Mouse (Mus musculus): ENCODE results near the gene Adam17. TPM values are rescaled to one million over a fixed set of nuclear protein-coding genes. Genes with fewer than 3 reads are reported as not detected.
"Not testable (repeated sequence)": the region's sequence is repeated elsewhere in the genome, so short reads cannot be mapped to it uniquely, and the experiment has no call there.

The Adam17 gene
- total and polyA plus RNA-seq, 3 experiments, result 20.4 to 43.1 (median 38.2) TPM

DNA sequence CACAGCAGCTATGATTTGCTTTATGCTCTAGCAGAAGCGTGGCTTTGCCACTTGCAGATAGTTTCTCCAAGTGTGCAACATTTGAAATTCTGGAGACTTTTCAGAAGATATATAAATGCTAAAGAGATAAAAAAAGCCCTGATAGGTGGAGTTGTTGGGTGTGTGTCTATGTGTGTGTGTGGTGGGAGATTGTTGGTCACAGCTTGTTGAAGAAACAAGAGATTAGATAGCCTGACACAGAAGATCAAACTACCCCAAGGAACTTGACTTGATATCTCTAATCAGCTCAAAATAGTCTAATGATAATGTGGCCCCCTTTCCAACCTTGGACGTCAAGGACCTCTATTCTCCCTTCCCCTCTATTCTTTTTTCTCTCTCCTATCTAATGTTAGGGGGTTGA lies 37.2 kb upstream of the Adam17 start:
- H3K27me3 ChIP-seq (ENCODE audit: insufficient read depth, low read length), result no peaks in the 10 kb centered on the region

DNA sequence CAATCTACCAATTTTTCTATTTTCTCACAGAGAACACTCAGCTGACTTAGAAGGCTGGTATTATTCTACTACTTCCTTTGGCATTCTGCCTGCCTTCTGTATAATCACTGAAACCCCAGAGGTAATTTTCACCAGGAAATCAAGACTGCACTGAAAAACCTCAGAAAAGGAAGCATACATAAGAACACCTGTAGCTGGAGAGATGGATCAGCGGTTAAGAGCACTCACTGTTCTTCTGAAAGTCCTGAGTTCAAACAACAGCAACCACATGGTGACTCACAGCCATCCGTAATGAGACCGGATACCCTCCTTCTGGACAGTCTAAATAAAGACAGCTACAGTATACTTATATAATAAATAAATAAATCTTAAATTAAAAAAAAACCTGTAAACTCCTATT lies 36.2 kb upstream of the Adam17 start:
- DNase-seq (ENCODE audit: low spot score) (no peak), ATAC-seq (ENCODE audit: extremely low read depth, insufficient number of reproducible peaks, low FRiP score, poor library complexity, severe bottlenecking) (no peak)
- Histone ChIP-seq H3K4me1 (ENCODE audit: insufficient read depth, low read depth, low read length) (peaks cover 20% of the 10 kb centered on the region), H3K4me3 (ENCODE audit: low read depth, low read length) (no peak overlapping the region), H3K9me3 (replicated peaks) (0 out of 2 replicates have a peak, but pooled peaks cover 2% of the 10 kb centered on the region), H3K36me3 (replicated peaks) (peaks cover 72% of the 10 kb centered on the region), H3K27me3 (ENCODE audit: insufficient read depth, low read length) (no peaks in the 10 kb centered on the region)
- TF ChIP-seq CTCF (IDR thresholded peaks at IDR 0.05; ENCODE audit: low read depth, low read length), result no peak

More for the DNA sequence above, 37.2 kb upstream of the Adam17 start:
- DNase-seq (ENCODE audit: low spot score) (no peak), ATAC-seq (ENCODE audit: extremely low read depth, insufficient number of reproducible peaks, low FRiP score, poor library complexity, severe bottlenecking) (peak; percentile 22; the same call in 1 of the 2 replicates)
- no peak overlapping the region for H3K4me3 ChIP-seq (ENCODE audit: low read depth, low read length)
- H3K36me3 ChIP-seq (replicated peaks), result peaks cover 72% of the 10 kb centered on the region
- no peak for TF ChIP-seq GATA1 (IDR thresholded peaks at IDR 0.05; ENCODE audit: borderline replicate concordance, low read length)
- no peak for TF ChIP-seq CTCF (IDR thresholded peaks at IDR 0.05; ENCODE audit: low read depth, low read length)
- TF ChIP-seq POLR2AphosphoS5 (IDR thresholded peaks at IDR 0.05; ENCODE audit: insufficient replicate concordance, low read depth, low read length), result no peak
- TF ChIP-seq GATA2 (IDR thresholded peaks at IDR 0.05; ENCODE audit: borderline replicate concordance, low read depth, low read length), result no peak
- TF ChIP-seq TAL1 (conservative IDR thresholded peaks at IDR 0.05; ENCODE audit: low read depth, low read length), result no peak
- 0 out of 2 replicates have a peak, but pooled peaks cover 2% of the 10 kb centered on the region for H3K9me3 ChIP-seq (replicated peaks)
- peaks cover 26% of the 10 kb centered on the region for H3K4me1 ChIP-seq (ENCODE audit: insufficient read depth, low read depth, low read length)

DNA sequence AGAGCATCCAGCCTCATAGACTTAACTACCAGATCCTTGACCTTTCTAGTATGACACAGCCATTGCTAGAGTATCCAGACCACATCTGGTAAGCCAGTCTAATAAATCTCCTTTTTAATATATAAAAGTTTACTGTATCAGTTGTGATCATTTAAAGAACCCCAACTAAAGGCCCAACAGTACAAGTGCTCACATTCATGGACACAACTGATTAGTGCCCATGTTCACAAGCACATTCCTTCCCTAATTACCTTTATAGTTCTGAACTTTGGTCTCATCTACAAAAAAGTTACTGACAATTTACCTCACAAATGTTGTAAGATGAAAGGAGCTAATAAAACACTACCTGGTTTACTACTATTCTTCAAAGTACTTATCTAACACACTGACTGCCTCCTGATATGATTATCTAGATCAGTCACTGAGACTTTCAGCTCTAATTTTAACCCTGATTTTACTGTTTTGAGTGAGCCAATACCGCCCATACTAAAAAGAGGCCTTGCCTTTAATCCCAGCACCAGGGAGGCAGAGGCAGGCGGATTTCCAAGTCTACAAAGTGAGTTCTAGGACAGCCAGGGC lies 35.4 kb upstream of the Adam17 start:
- Histone ChIP-seq H3K4me1 (ENCODE audit: insufficient read depth, low read depth, low read length) (peaks cover 18% of the 10 kb centered on the region), H3K9me3 (replicated peaks) (0 out of 2 replicates have a peak, but pooled peaks cover 2% of the 10 kb centered on the region), H3K36me3 (replicated peaks) (peaks cover 66% of the 10 kb centered on the region), H3K4me3 (ENCODE audit: low read depth, low read length) (no peak overlapping the region), H3K27me3 (ENCODE audit: insufficient read depth, low read length) (no peaks in the 10 kb centered on the region)
- no peak for DNase-seq (ENCODE audit: low spot score)
- TF ChIP-seq CTCF (IDR thresholded peaks at IDR 0.05; ENCODE audit: low read depth, low read length), result no peak
- no peak for TF ChIP-seq TAL1 (conservative IDR thresholded peaks at IDR 0.05; ENCODE audit: low read depth, low read length)
- no peak for TF ChIP-seq GATA2 (IDR thresholded peaks at IDR 0.05; ENCODE audit: borderline replicate concordance, low read depth, low read length)
- TF ChIP-seq POLR2AphosphoS5 (IDR thresholded peaks at IDR 0.05; ENCODE audit: insufficient replicate concordance, low read depth, low read length), result no peak
- no peak for TF ChIP-seq GATA1 (IDR thresholded peaks at IDR 0.05; ENCODE audit: borderline replicate concordance, low read length)
- no peak for ATAC-seq (ENCODE audit: extremely low read depth, insufficient number of reproducible peaks, low FRiP score, poor library complexity, severe bottlenecking)

DNA sequence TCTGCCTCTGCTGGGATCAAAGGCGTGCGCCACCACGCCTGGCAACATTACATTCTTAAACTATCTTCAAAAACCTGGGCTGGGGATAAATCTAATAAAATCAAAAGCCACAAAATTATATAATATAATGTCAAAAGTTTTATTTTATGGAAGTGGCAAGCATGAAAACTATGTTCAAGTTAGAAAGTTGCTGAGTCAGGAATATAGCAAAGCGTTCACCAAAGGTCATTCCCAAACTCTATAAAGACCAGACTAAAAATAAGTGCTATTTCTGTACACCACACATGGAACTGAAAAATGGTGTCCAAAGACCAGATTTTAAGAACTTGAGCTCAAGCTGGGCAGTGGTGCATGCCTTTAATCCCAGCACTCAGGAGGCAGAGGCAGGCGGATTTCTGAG lies 29.3 kb upstream of the Adam17 start:
- H3K4me1 ChIP-seq (ENCODE audit: insufficient read depth, low read depth, low read length), result peaks cover 4% of the 10 kb centered on the region
- no peak for DNase-seq (ENCODE audit: low spot score)
- TF ChIP-seq POLR2AphosphoS5 (IDR thresholded peaks at IDR 0.05; ENCODE audit: insufficient replicate concordance, low read depth, low read length), result no peak
- no peak for TF ChIP-seq TAL1 (conservative IDR thresholded peaks at IDR 0.05; ENCODE audit: low read depth, low read length)
- no peak for TF ChIP-seq GATA1 (IDR thresholded peaks at IDR 0.05; ENCODE audit: borderline replicate concordance, low read length)
- no peak for TF ChIP-seq GATA2 (IDR thresholded peaks at IDR 0.05; ENCODE audit: borderline replicate concordance, low read depth, low read length)
- no peak for TF ChIP-seq CTCF (IDR thresholded peaks at IDR 0.05; ENCODE audit: low read depth, low read length)
- ATAC-seq (ENCODE audit: extremely low read depth, insufficient number of reproducible peaks, low FRiP score, poor library complexity, severe bottlenecking), result no peak
- no peaks in the 10 kb centered on the region for H3K27me3 ChIP-seq (ENCODE audit: insufficient read depth, low read length)
- no peak overlapping the region for H3K4me3 ChIP-seq (ENCODE audit: low read depth, low read length)
- H3K9me3 ChIP-seq (replicated peaks), result no peaks in the 10 kb centered on the region
- H3K36me3 ChIP-seq (replicated peaks), result peaks cover 60% of the 10 kb centered on the region

DNA sequence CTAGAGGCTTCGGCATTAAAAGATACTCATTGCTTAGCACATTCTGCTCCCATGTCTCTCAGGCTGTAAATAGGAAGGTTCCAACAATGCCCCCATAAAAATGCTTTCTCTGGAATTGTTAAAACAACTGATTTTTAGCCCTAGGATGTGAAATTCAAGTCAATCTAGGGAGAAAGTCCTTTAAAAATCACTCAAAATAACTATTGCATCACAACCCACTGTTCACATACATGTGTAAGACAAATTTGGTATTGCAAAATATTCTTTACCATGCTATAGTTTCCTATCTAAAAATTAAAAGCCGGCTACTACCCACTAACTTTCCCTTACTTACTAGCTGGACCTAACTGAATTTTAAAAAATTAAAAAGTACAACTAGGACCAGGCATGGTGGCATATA lies 12.8 kb upstream of the Adam17 start:
- Histone ChIP-seq H3K4me3 (ENCODE audit: low read depth, low read length) (no peak overlapping the region), H3K27me3 (ENCODE audit: insufficient read depth, low read length) (no peaks in the 10 kb centered on the region), H3K4me1 (ENCODE audit: insufficient read depth, low read depth, low read length) (no peaks in the 10 kb centered on the region), H3K36me3 (replicated peaks) (peaks cover 48% of the 10 kb centered on the region), H3K9me3 (replicated peaks) (no peaks in the 10 kb centered on the region)
- no peak for TF ChIP-seq CTCF (IDR thresholded peaks at IDR 0.05; ENCODE audit: low read depth, low read length)
- no peak for TF ChIP-seq GATA1 (IDR thresholded peaks at IDR 0.05; ENCODE audit: borderline replicate concordance, low read length)
- no peak for TF ChIP-seq GATA2 (IDR thresholded peaks at IDR 0.05; ENCODE audit: borderline replicate concordance, low read depth, low read length)
- TF ChIP-seq TAL1 (conservative IDR thresholded peaks at IDR 0.05; ENCODE audit: low read depth, low read length), result no peak
- TF ChIP-seq POLR2AphosphoS5 (IDR thresholded peaks at IDR 0.05; ENCODE audit: insufficient replicate concordance, low read depth, low read length), result no peak
- ATAC-seq (ENCODE audit: extremely low read depth, insufficient number of reproducible peaks, low FRiP score, poor library complexity, severe bottlenecking) (no peak), DNase-seq (ENCODE audit: low spot score) (no peak)

DNA sequence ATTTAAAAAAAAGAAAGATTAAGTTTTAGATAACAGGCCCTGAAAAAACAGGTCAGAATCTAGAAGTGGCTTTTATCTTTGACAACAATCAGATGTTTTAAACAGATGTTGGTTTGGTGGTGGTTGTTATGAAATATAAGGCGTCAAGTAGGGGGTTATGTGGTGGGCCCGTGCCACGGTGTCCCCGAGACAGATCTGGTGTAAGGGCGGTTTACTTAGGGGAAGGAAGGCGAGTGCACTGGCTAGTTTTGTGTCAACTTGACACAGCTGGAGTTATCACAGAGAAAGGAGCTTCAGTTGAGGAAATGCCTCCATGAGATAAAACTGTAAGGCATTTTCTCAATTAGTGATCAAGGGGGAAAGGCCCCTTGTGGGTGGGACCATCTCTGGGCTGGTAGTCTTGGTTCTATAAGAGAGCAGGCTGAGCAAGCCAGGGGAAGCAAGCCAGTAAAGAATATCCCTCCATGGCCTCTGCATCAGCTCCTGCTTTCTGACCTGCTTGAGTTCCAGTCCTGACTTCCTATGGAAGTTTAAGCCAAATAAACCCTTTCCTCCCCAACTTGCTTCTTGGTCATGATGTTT lies 5.4 kb upstream of the Adam17 start:
- not testable (repeated sequence) for H3K36me3 ChIP-seq (replicated peaks); H3K4me3 ChIP-seq (ENCODE audit: low read depth, low read length); H3K9me3 ChIP-seq (replicated peaks); ATAC-seq (ENCODE audit: extremely low read depth, insufficient number of reproducible peaks, low FRiP score, poor library complexity, severe bottlenecking); DNase-seq (ENCODE audit: low spot score); H3K27me3 ChIP-seq (ENCODE audit: insufficient read depth, low read length)
- H3K4me1 ChIP-seq (ENCODE audit: insufficient read depth, low read depth, low read length), result peaks cover 23% of the 10 kb centered on the region
